Mouse (Mus musculus): ENCODE measurements around the gene Tmem38b. TPM values are rescaled to one million over a fixed set of nuclear protein-coding genes. Genes with fewer than 3 reads are reported as not detected.

Gene Tmem38b
- polyA plus RNA-seq, 1 experiment from 2014 or later: 13.3 TPM

DNA sequence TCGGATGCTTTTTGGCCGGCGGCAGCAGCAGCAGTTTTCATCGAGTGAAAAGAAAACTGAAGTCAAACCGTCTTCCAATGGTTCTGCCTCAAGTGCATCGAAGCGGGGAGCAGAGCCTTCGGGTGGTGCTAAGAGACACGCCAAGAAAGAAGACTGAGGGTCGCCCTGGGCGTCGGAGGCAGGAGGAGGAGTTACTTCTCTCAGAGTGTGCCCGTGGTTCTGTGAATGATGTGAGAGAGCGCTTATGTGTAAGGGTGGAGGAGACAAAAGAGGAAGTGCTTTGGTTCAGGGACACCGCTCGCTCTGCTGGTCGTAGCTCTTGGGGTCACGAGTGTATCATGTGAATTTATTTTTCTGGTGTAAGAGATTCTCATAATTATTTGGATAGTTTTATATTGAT, 34.1 kb downstream of the Tmem38b start:
- H3K9ac ChIP-seq (ENCODE audit: low read depth, low read length): no peak overlapping the region
- 52% methylated on average over 18 of the region's 18 CpGs for WGBS (ENCODE audit: insufficient replicate concordance)
- no peak for ATAC-seq (replicated peaks; ENCODE audit: insufficient number of reproducible peaks, low FRiP score, low TSS enrichment)
- H3K36me3 ChIP-seq (ENCODE audit: control insufficient read depth, insufficient read depth, low read length): peaks cover 4% of the 10 kb centered on the region; the same call in 1 of the 2 replicates
- no peaks in the 10 kb centered on the region for H3K9me3 ChIP-seq (replicated peaks; ENCODE audit: control insufficient read depth, low read length)
- H3K4me2 ChIP-seq: no peak overlapping the region
- H3K4me3 ChIP-seq (ENCODE audit: low read depth, low read length): no peak overlapping the region
- no peaks in the 10 kb centered on the region for H3K27me3 ChIP-seq (ENCODE audit: control insufficient read depth, insufficient read depth, low read length)
- H3K27ac ChIP-seq (ENCODE audit: low read depth, low read length): no peak overlapping the region
- H3K4me1 ChIP-seq (ENCODE audit: control insufficient read depth, insufficient read depth, low read length): no peaks in the 10 kb centered on the region

DNA sequence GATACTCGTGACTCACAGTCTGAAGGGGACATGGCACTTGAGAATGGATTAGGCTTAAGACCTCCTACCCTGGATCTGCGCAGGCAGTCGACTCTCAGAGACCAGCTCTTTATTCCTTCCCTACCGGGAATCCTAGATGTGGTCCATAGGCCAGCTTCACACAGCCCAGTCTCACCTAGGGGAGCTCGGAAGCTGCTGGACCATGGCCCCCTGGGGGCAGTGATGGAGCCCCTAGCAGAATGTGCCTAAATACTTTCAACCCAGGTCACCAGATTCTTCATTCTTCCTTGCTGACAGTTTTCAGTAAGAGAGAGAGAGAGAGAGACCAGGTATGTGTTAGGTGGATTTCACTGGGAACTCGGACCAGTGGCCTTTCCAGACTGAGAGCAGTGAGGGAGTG, 36.3 kb downstream of the Tmem38b start:
- no peak overlapping the region for H3K4me3 ChIP-seq (ENCODE audit: low read depth, low read length)
- H3K9ac ChIP-seq (ENCODE audit: low read depth, low read length): no peak overlapping the region
- no peak overlapping the region for H3K27ac ChIP-seq (ENCODE audit: low read depth, low read length)
- no peaks in the 10 kb centered on the region for H3K4me1 ChIP-seq (ENCODE audit: control insufficient read depth, insufficient read depth, low read length)
- WGBS (ENCODE audit: insufficient replicate concordance): 71% methylated on average over 6 of the region's 6 CpGs
- H3K27me3 ChIP-seq (ENCODE audit: control insufficient read depth, insufficient read depth, low read length): no peaks in the 10 kb centered on the region
- no peaks in the 10 kb centered on the region for H3K9me3 ChIP-seq (replicated peaks; ENCODE audit: control insufficient read depth, low read length)
- H3K4me2 ChIP-seq: no peak overlapping the region
- H3K36me3 ChIP-seq (ENCODE audit: control insufficient read depth, insufficient read depth, low read length): peaks cover 4% of the 10 kb centered on the region; the same call in 1 of the 2 replicates
- no peak for ATAC-seq (replicated peaks; ENCODE audit: insufficient number of reproducible peaks, low FRiP score, low TSS enrichment)

DNA sequence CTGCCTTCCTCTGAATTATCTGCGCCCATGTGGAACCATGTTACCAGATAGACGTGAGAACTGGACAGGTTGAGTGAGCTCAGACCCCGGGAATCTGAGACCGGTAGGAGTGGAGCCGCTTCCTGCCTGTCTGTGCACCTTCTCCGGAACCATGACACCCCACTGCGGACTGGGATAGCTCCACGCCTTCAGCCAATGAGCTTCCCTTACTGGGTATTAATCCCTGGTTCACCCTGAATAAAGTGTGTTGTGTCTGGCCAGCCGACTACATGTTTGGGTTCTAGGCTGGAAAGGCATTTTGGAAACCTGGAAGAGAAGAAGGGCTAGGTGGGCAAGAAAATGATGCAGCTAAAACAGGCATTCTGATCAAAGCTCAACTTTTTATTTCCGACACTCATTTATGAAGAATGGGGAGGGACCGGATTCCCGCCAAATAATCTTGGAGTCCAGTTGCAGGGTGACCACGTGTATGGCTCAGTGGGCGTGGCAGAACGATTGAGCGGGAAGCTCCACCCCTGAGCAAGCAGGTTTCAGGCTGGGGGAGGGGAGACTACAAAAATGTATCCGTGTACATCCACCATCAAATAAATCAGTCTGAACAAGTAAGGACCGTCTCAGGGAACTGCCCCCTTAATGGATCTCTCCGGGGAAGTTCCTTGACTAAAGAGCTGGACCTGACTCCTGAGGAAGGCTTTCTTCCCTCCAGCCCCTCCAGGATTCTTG, 38.4 kb downstream of the Tmem38b start:
- H3K36me3 ChIP-seq (ENCODE audit: control insufficient read depth, insufficient read depth, low read length): no peaks in the 10 kb centered on the region; the same call in 1 of the 2 replicates
- no peak for ATAC-seq (replicated peaks; ENCODE audit: insufficient number of reproducible peaks, low FRiP score, low TSS enrichment)
- no peaks in the 10 kb centered on the region for H3K27me3 ChIP-seq (ENCODE audit: control insufficient read depth, insufficient read depth, low read length)
- no peaks in the 10 kb centered on the region for H3K4me1 ChIP-seq (ENCODE audit: control insufficient read depth, insufficient read depth, low read length)
- no peak overlapping the region for H3K4me3 ChIP-seq (ENCODE audit: low read depth, low read length)
- WGBS (ENCODE audit: insufficient replicate concordance): 79% methylated on average over 19 of the region's 19 CpGs
- H3K9ac ChIP-seq (ENCODE audit: low read depth, low read length): no peak overlapping the region
- H3K27ac ChIP-seq (ENCODE audit: low read depth, low read length): no peak overlapping the region
- H3K4me2 ChIP-seq: no peak overlapping the region
- H3K9me3 ChIP-seq (replicated peaks; ENCODE audit: control insufficient read depth, low read length): no peaks in the 10 kb centered on the region

DNA sequence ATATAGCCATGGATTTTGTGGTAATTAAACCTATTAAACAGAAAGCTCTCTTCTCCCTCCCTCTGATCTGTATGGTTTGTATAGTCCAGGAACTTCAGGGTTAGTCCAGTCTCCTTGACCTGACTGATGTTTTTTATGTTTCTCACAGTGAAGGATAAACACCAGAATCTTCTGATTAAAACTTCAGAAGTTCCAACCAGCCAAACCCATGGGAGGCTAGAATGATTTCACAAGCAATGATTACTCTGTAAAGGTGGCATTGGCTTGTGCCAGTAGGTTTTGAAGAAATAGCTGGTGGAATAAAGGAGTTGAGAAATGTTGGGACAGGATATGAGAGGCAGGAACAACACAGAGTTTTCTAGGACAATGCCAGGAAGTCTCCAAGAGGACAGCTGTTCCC, 40.6 kb downstream of the Tmem38b start:
- H3K27me3 ChIP-seq (ENCODE audit: control insufficient read depth, insufficient read depth, low read length): no peaks in the 10 kb centered on the region
- no peaks in the 10 kb centered on the region; the same call in 1 of the 2 replicates for H3K36me3 ChIP-seq (ENCODE audit: control insufficient read depth, insufficient read depth, low read length)
- H3K9ac ChIP-seq (ENCODE audit: low read depth, low read length): no peak overlapping the region
- H3K27ac ChIP-seq (ENCODE audit: low read depth, low read length): no peak overlapping the region
- H3K4me3 ChIP-seq (ENCODE audit: low read depth, low read length): no peak overlapping the region
- no peak for ATAC-seq (replicated peaks; ENCODE audit: insufficient number of reproducible peaks, low FRiP score, low TSS enrichment)
- H3K4me1 ChIP-seq (ENCODE audit: control insufficient read depth, insufficient read depth, low read length): no peaks in the 10 kb centered on the region
- H3K9me3 ChIP-seq (replicated peaks; ENCODE audit: control insufficient read depth, low read length): 0 out of 2 replicates have a peak, but pooled peaks cover 2% of the 10 kb centered on the region
- no peak overlapping the region for H3K4me2 ChIP-seq

DNA sequence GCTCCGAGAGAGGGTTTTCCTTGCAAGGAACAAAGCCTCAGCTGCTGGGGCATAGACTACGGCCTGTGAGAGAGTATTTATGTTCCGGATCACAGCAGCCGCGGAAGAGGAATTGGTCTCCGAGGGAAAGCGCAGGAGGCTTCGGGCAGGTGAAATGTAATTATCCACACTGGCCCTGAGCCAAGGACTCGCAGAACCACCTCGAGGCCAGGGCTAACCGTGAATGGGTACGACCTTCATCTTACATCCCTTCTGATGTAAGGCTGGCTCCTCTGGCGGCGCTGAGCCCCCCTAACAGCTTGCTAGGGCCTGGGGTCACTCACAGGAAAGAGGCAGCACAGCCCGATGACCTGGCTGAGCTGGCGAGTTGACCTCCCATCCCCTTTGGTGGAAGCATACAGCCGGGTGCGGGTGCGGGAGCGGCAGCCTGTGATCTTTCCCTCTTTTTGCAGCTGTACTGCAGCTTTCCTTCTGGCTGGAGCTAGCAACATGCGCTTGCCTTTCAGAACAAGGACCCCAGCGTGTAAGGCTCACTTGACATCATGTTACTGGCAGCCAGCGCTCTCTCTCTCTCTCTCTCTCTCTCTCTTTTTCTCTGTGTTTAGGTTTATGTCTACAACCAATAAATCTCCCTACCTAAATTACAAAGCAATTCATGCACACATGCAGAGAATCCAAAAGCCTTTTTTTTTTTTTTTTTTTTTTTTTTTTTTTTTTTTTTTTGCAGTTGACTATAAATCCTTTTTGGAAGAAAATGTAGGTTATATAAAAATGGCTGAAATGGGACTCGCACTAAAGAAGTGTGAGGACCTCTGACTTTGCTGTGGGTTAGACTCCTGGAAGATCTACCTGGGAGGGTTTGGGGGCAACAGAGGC, 52.9 kb downstream of the Tmem38b start:
- Histone ChIP-seq H3K4me1 (ENCODE audit: control insufficient read depth, insufficient read depth, low read length) (no peaks in the 10 kb centered on the region), H3K4me2 (peak overlapping the region; percentile 36), H3K36me3 (ENCODE audit: control insufficient read depth, insufficient read depth, low read length) (no peaks in the 10 kb centered on the region), H3K9me3 (replicated peaks; ENCODE audit: control insufficient read depth, low read length) (no peaks in the 10 kb centered on the region), H3K27me3 (ENCODE audit: control insufficient read depth, insufficient read depth, low read length) (no peaks in the 10 kb centered on the region), H3K9ac (ENCODE audit: low read depth, low read length) (no peak overlapping the region), H3K27ac (ENCODE audit: low read depth, low read length) (no peak overlapping the region), H3K4me3 (ENCODE audit: low read depth, low read length) (no peak overlapping the region)
- WGBS (ENCODE audit: insufficient replicate concordance): 57% methylated on average over 24 of the region's 24 CpGs
- ATAC-seq (replicated peaks; ENCODE audit: insufficient number of reproducible peaks, low FRiP score, low TSS enrichment): no peak

DNA sequence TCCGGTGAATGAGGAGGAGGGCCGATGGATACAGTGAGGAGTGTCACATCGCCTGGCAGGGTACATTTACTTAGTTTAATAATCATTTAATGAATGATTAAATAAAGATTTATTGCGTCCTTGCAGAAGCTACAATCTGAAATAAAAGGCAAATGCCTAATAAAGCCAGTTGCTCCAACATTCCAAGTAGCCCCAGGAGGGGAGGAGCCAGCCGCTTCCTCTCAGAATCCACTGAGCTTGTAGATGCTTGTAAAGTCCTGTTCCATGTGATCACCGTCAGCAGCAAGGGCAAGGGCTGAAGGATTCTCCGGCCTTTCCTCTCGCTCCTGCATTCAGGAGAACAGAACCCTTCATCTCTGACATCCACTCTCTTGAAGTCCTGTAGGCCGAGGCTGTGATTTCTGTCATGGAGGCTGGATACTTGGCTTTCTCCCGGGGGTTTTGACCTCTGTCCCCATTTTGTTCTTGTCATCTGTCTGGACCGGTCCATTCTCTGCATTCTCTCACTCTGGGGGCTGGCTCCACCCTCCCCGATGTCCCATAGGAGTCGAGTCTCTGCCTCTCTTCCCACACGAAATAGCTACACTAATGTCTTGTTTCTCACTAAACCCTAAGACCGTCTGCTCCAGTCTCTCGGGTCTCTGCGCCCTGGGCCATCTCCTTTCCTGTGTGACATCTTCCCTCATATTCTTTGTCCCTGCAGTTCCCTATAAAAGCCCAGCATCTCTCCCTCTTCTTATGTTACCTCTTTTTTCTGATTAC, 57.3 kb downstream of the Tmem38b start:
- Histone ChIP-seq H3K27ac (ENCODE audit: low read depth, low read length) (no peak overlapping the region), H3K4me1 (ENCODE audit: control insufficient read depth, insufficient read depth, low read length) (peaks cover 3% of the 10 kb centered on the region), H3K9ac (ENCODE audit: low read depth, low read length) (no peak overlapping the region), H3K4me3 (ENCODE audit: low read depth, low read length) (no peak overlapping the region), H3K9me3 (replicated peaks; ENCODE audit: control insufficient read depth, low read length) (no peaks in the 10 kb centered on the region), H3K27me3 (ENCODE audit: control insufficient read depth, insufficient read depth, low read length) (no peaks in the 10 kb centered on the region), H3K4me2 (no peak overlapping the region), H3K36me3 (ENCODE audit: control insufficient read depth, insufficient read depth, low read length) (no peaks in the 10 kb centered on the region)
- ATAC-seq (replicated peaks; ENCODE audit: insufficient number of reproducible peaks, low FRiP score, low TSS enrichment): no peak
- WGBS (ENCODE audit: insufficient replicate concordance): 65% methylated on average over 17 of the region's 17 CpGs

DNA sequence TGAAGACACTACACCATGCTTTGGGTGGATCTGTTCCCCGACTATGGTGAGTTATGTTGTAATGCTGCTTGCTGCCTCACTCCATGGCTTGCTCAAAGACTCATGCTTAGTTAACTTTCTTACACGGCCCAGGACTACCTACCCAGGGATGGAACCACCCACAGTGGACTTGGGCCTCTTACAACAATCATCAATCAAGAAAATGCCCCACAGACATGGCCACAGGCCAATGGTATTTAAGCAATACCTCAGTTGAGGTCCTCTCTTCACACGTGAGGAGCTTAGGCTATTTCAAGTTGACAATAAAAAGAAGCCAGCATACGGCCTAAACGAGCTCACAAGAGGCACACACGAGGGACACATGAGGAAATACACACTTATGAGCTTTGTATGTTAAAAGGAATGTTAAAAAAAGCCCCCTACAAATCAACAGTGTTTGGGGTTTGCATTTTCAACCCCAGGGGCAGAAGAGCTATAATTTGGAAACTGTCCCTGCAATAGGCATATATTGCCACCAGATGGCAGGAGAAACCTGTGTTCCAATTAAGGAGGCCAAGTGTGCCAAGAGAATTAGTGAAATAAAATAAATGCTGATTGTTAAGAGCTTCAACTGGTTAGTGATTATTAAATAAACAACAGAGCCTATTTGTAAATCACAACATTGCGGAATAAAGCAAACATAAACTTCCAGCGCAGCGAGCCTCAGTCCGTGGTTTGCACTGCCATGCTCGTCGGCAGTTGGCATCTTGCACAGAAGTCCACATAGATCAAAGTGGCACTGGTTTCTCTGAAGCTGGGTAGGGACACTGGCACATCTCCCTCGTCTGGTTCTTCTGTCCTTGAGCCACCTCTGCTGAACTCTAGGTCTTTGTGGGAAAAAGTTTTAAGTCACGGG, 58.8 kb downstream of the Tmem38b start:
- H3K36me3 ChIP-seq (ENCODE audit: control insufficient read depth, insufficient read depth, low read length): no peaks in the 10 kb centered on the region
- WGBS (ENCODE audit: insufficient replicate concordance): 66% methylated on average over 14 of the region's 14 CpGs
- no peak overlapping the region for H3K9ac ChIP-seq (ENCODE audit: low read depth, low read length)
- no peak overlapping the region for H3K4me3 ChIP-seq (ENCODE audit: low read depth, low read length)
- no peaks in the 10 kb centered on the region for H3K9me3 ChIP-seq (replicated peaks; ENCODE audit: control insufficient read depth, low read length)
- H3K27ac ChIP-seq (ENCODE audit: low read depth, low read length): no peak overlapping the region
- H3K27me3 ChIP-seq (ENCODE audit: control insufficient read depth, insufficient read depth, low read length): no peaks in the 10 kb centered on the region
- no peak for ATAC-seq (replicated peaks; ENCODE audit: insufficient number of reproducible peaks, low FRiP score, low TSS enrichment)
- H3K4me2 ChIP-seq: no peak overlapping the region
- H3K4me1 ChIP-seq (ENCODE audit: control insufficient read depth, insufficient read depth, low read length): peaks cover 3% of the 10 kb centered on the region
